Mouse (Mus musculus) embryonic facial prominence, embryonic 11.5 days (tissue): ENCODE data around the gene Pacs1. TPM values are rescaled to one million over a fixed set of nuclear protein-coding genes. Genes with fewer than 3 reads are reported as not detected.

Source experiments
- ATAC-seq: fragments of 200-750 bp; cut with Nextera tagmentation; replicated peaks from 2 replicates; pipeline ENCODE4 v1.8.0; 2017; ENCODE audit warnings: low read depth; ENCODE audit not compliant: insufficient number of reproducible peaks, low FRiP score, low TSS enrichment
- DNase-seq: peaks from one replicate; pipeline ENCODE4 v3.0.0-alpha.2; 2015; ENCODE audit warnings: low spot score
- H3K27ac ChIP-seq: fragments of 300-500 bp; sonication (generic); replicated peaks from 2 replicates; pipeline ENCODE4 v1.5.1; 2014; ENCODE audit warnings: mild to moderate bottlenecking, low read depth, low read length, control low read depth
- H3K27me3 ChIP-seq: fragments of 300-500 bp; sonication (generic); 2 replicates; pipeline ENCODE4 v1.6.1; 2014; ENCODE audit warnings: mild to moderate bottlenecking, low read length, moderate library complexity, mixed read lengths; ENCODE audit not compliant: control insufficient read depth, insufficient read depth
- H3K36me3 ChIP-seq: fragments of 300-500 bp; sonication (generic); replicated peaks from 2 replicates; pipeline ENCODE4 v1.6.1; 2014; ENCODE audit warnings: low read depth, mild to moderate bottlenecking, low read length, moderate library complexity, mixed read lengths; ENCODE audit not compliant: control insufficient read depth, insufficient read depth
- H3K4me1 ChIP-seq: fragments of 300-500 bp; sonication (generic); 2 replicates; pipeline ENCODE4 v1.6.1; 2014; ENCODE audit warnings: low read length, mixed read lengths; ENCODE audit not compliant: control insufficient read depth, insufficient read depth
- H3K4me2 ChIP-seq: fragments of 300-500 bp; sonication (generic); 2 replicates; pipeline ENCODE4 v1.6.1; 2014; ENCODE audit warnings: low read depth, mild to moderate bottlenecking, control low read depth, low read length, moderate library complexity
- H3K4me3 ChIP-seq: fragments of 300-500 bp; sonication (generic); 2 replicates; pipeline ENCODE4 v1.5.1; 2014; ENCODE audit warnings: low read depth, low read length, control low read depth
- H3K9ac ChIP-seq: fragments of 300-500 bp; sonication (generic); replicated peaks from 2 replicates; pipeline ENCODE4 v1.6.1; 2014; ENCODE audit warnings: mild to moderate bottlenecking, control low read depth, low read length
- H3K9me3 ChIP-seq: fragments of 300-500 bp; sonication (generic); replicated peaks from 2 replicates; pipeline ENCODE4 v1.6.1; 2016; ENCODE audit warnings: mild to moderate bottlenecking, low read length, inconsistent platforms, mixed read lengths; ENCODE audit not compliant: control insufficient read depth
- WGBS: fragments of 180-500 bp; shearing (Covaris S2); extraction: QIAGEN DNeasy Blood & Tissue Kit; methylation state at CpG from one replicate; pipeline ENCODE4 v1.1.7; 2014; 5-methylcytosine and 5-hydroxymethylcytosine counted together
- polyA plus RNA-seq: library from polyadenylated mRNA; unstranded; fragments of >200 nt; fragmentation: Nextera tagmentation; extraction: Ambion mirVana; gene quantifications from 2 replicates; pipeline ENCODE4 v1.2.1, GENCODE M21; 2014

Gene Pacs1
- polyA plus RNA-seq, 1 experiment from 2014 or later = 24.4 TPM

DNA sequence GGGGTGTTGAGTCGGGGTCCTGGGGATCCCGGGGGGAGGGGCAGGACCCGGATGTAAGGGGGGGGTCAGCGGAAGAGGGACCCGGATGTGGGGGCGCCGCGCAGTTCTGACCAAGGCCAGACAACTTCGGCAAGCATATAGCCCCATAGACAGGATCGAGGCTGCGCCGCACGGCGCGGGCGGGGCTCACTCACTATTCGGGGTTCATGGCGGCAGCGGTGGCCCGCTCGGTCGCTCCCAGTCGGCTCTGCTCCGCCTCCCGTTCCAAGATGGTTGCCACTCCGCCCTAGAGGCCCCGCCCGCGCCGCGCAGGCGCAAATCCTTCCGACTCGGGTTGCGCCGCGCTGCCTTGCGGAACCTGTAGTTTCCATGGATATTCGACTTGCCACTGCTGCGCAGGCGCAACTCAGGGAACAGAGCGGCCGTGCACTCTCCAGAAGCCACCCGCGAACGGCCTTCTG is 166.2 kb downstream of the Pacs1 start, which contains the start of gene Rab1b:
Rab1b (minus strand) TSS at position 342 of the 461 bp plus-strand sequence.
- WGBS = under 1% methylated on average over 46 of the region's 46 CpGs
- Histone ChIP-seq H3K36me3 (peaks cover 3% of the 10 kb centered on the region), H3K27me3 (no peaks in the 10 kb centered on the region)

DNA sequence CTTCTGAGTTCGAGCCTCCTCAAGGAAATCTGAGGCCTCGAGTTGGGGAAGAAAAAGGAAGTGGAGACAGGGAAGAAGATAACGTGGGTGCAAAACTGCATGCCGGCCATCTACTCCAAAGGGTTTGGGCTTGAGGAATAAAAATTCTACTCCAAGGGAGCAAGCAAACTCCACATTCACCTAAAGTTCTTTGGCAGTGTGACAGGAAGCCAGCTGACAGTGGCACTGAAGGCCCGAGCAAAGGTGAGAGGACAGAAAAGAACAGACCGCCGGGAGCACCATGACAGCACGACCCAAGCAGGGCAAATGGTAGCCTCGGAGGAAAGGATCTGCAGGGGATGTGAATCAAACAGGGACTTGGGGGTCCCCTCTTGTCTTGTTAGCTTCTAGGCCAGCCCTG is 166.8 kb downstream of the Pacs1 start:
- ATAC-seq = no peak
- peak overlapping the region; percentile 88 for H3K4me2 ChIP-seq
- H3K4me3 ChIP-seq = peak overlapping the region; percentile 82
- DNase-seq = no peak
- H3K27me3 ChIP-seq = no peaks in the 10 kb centered on the region
- H3K27ac ChIP-seq = peak overlapping the region; percentile 82; the same call in 1 of the 2 replicates
- peaks cover 5% of the 10 kb centered on the region for H3K36me3 ChIP-seq
- 17% methylated on average over 9 of the region's 9 CpGs for WGBS
- peaks cover 6% of the 10 kb centered on the region; the same call in 1 of the 2 replicates for H3K4me1 ChIP-seq
- H3K9me3 ChIP-seq = no peaks in the 10 kb centered on the region
- peak overlapping the region; percentile 85 for H3K9ac ChIP-seq

More for the DNA sequence above, 166.2 kb downstream of the Pacs1 start, which contains the start of gene Rab1b:
- Histone ChIP-seq H3K4me2 (peak within 1 kb of the TSS; percentile 88), H3K27ac (peak within 1 kb of the TSS; percentile 82), H3K9ac (peak within 1 kb of the TSS; percentile 85), H3K4me3 (peak within 1 kb of the TSS; percentile 82), H3K9me3 (no peaks in the 10 kb centered on the region), H3K4me1 (peaks cover 6% of the 10 kb centered on the region; the same call in 1 of the 2 replicates)
- peak; percentile 99 for DNase-seq
- ATAC-seq = peak; percentile 92

DNA sequence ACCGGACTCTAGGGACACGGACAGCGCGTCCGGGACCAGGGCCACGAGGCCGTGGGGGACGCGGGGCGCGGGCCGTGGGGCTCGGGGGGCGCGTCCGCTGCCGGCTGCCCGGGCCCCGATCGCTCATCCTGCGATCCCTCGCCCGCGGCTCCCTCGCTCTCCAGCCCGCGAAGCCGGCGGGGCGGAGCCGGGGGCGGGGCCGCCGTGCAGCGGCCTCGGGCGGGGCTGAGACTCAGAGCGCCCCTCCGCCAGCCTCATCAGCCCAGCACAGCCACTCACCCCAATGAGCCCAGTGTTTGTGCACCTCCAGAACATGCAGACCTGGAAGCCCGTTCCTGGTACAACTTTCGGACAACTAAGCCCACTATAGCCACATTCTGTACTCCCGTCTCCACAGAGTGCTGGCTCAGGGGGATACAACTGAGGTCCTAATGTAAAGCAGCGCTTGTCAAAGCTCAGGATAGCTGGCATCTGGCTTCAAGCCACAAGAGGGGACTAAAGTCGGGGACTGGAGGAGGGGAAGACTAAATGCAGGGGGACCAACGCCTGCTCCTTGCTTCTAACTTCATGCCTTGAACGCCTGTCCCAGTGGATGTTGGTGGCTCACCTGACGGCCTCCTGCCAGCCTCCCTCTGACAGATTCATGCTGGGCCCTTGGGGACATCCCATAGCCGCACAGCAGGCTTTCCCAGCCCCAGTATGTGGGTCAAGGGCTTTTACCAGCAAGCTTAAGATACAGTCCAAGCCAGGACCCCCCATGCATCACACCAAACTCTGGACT is 174.4 kb downstream of the Pacs1 start, which contains the start of gene Cnih2:
Cnih2 (minus strand) TSS at position 159 of the 781 bp plus-strand sequence.
- Histone ChIP-seq H3K4me1 (peaks cover 13% of the 10 kb centered on the region), H3K27ac (no peak within 1 kb of the TSS; the same call in 1 of the 2 replicates), H3K9ac (peak within 1 kb of the TSS; percentile 87), H3K9me3 (no peaks in the 10 kb centered on the region), H3K4me3 (peak within 1 kb of the TSS; percentile 69), H3K36me3 (peaks cover 9% of the 10 kb centered on the region), H3K4me2 (peak within 1 kb of the TSS; percentile 99), H3K27me3 (no peaks in the 10 kb centered on the region)
- ATAC-seq (peak; percentile 37; the same call in 1 of the 2 replicates), DNase-seq (peak; percentile 88)
- WGBS = 5% methylated on average over 23 of the region's 48 CpGs

GRCm38 (mm10) chr19:5097521-5098362 is 175.2 kb downstream of the Pacs1 start:
- peaks cover 13% of the 10 kb centered on the region for H3K4me1 ChIP-seq
- H3K27me3 ChIP-seq = no peaks in the 10 kb centered on the region; the same call in 1 of the 2 replicates
- H3K4me2 ChIP-seq = peak overlapping the region; percentile 99
- peak overlapping the region; percentile 69 for H3K4me3 ChIP-seq
- DNase-seq (peak; percentile 56), ATAC-seq (0 out of 2 replicates have a peak, but pooled peaks have one; percentile 16)
- peak overlapping the region; percentile 87 for H3K9ac ChIP-seq
- H3K36me3 ChIP-seq = peaks cover 9% of the 10 kb centered on the region
- no peaks in the 10 kb centered on the region for H3K9me3 ChIP-seq
- WGBS = 3% methylated on average over 24 of the region's 31 CpGs
- no peak overlapping the region; the same call in 1 of the 2 replicates for H3K27ac ChIP-seq

DNA sequence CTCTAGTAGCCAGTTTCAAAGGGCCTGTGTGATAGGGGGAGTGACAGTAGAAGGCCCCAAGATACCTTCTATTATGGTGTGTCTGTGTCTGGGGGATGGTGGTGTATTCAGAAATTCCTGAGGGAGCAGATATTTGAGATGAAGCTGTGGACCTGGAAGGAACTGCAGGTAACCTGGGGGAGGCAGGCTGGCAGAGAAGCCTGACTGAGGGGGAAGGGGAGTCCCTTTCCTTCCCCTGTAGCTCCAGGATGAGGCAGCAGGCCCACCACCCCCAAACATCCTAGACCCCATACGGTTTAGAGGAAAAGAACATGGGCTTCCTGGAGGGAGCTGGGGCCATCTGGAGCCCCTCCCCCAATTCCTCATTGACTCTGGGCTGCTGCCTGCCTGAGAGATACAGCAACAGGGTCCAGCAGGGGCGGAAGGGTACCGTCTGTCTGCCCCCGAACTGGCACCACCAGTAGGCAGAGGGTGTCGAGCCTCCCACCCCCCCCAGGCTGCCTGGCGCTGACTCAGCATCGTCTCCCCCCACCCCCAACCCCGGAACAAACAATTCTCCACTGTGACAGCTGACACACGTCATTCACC is 176.9 kb downstream of the Pacs1 start:
- Histone ChIP-seq H3K9ac (0 out of 2 replicates have a peak overlapping the region, but pooled peaks have one; percentile 35), H3K4me1 (peaks cover 13% of the 10 kb centered on the region), H3K27me3 (no peaks in the 10 kb centered on the region; the same call in 1 of the 2 replicates), H3K4me2 (no peak overlapping the region; the same call in 1 of the 2 replicates), H3K9me3 (no peaks in the 10 kb centered on the region), H3K36me3 (peaks cover 5% of the 10 kb centered on the region), H3K4me3 (no peak overlapping the region), H3K27ac (no peak overlapping the region)
- ATAC-seq (no peak), DNase-seq (no peak)
- 11% methylated on average over 9 of the region's 9 CpGs for WGBS

- no peak overlapping the region for H3K9ac ChIP-seq
- peak overlapping the region; percentile 6; the same call in 1 of the 2 replicates for H3K4me3 ChIP-seq
- no peak overlapping the region for H3K27ac ChIP-seq
- ATAC-seq (no peak; the same call in 1 of the 2 replicates), DNase-seq (no peak)
- H3K4me2 ChIP-seq = no peak overlapping the region
- no peaks in the 10 kb centered on the region; the same call in 1 of the 2 replicates for H3K27me3 ChIP-seq
- no peaks in the 10 kb centered on the region for H3K9me3 ChIP-seq
- WGBS = 45% methylated on average over 11 of the region's 11 CpGs
- peaks cover under 1% of the 10 kb centered on the region for H3K36me3 ChIP-seq
- H3K4me1 ChIP-seq = peaks cover 13% of the 10 kb centered on the region
Observed at GRCm38 (mm10) chr19:5094746-5095417, 178.0 kb downstream of the Pacs1 start.

DNA sequence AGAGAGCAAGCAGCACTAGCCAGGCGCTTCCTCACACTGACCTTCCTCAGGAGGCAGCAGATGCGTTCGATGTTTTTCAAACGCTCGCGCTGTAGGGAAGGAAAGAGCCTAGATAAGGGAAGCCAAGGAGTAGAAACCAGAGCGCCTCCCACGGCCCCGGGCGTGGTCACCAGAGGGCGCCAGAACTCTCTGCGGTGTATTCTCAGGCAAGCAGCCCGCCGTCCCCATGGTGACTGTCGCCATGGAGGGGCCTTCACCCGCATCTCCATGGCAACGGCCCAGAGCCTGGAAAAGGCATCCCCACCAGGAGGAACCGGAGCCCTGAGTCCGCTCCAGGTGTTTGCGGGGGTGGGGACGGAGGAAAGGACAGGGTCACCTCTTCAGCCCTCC is 178.7 kb downstream of the Pacs1 start:
- no peak overlapping the region for H3K9ac ChIP-seq
- peak; percentile 61 for ATAC-seq
- no peak overlapping the region for H3K27ac ChIP-seq

More for the DNA sequence above, 178.7 kb downstream of the Pacs1 start:
- Histone ChIP-seq H3K4me1 (peaks cover 15% of the 10 kb centered on the region), H3K36me3 (no peaks in the 10 kb centered on the region), H3K4me3 (peak overlapping the region; percentile 6; the same call in 1 of the 2 replicates), H3K4me2 (no peak overlapping the region), H3K27me3 (no peaks in the 10 kb centered on the region; the same call in 1 of the 2 replicates), H3K9me3 (no peaks in the 10 kb centered on the region)
- WGBS = 2% methylated on average over 21 of the region's 21 CpGs
- DNase-seq = peak; percentile 98
